Mouse (Mus musculus): Measurements from ENCODE around the gene Mrpl34. TPM values are rescaled to one million over a fixed set of nuclear protein-coding genes. Genes with fewer than 3 reads are reported as not detected.

Gene Mrpl34
- total and polyA plus RNA-seq, 2 experiments from 2014 or later = 188 to 284 TPM

- Histone ChIP-seq H3K4me3 (ENCODE audit: low read depth, low read length) (peak overlapping the region; percentile 66; the same call in 1 of the 2 replicates), H3K36me3 (replicated peaks; ENCODE audit: control insufficient read depth, insufficient read depth, low read length) (peaks cover 35% of the 10 kb centered on the region), H3K4me2 (ENCODE audit: low read depth, low read length) (peak overlapping the region; percentile 92), H3K9me3 (replicated peaks; ENCODE audit: control insufficient read depth, low read length) (no peaks in the 10 kb centered on the region), H3K9ac (replicated peaks; ENCODE audit: low read depth, low read length) (no peak overlapping the region), H3K27me3 (ENCODE audit: control insufficient read depth, insufficient read depth, low read length) (no peaks in the 10 kb centered on the region), H3K27ac (ENCODE audit: low read depth) (no peak overlapping the region), H3K4me1 (ENCODE audit: control insufficient read depth, insufficient read depth) (0 out of 2 replicates have a peak, but pooled peaks cover 4% of the 10 kb centered on the region)
- no peak for DNase-seq (ENCODE audit: low spot score)
- no peak for TF ChIP-seq EP300 (IDR thresholded peaks at IDR 0.05; ENCODE audit: low read depth)
- peak; percentile 36; the same call in 1 of the 2 replicates for TF ChIP-seq CTCF (IDR thresholded peaks at IDR 0.05; ENCODE audit: low read depth)
- ATAC-seq (ENCODE audit: insufficient read depth, low read depth) = no peak
- 53% methylated on average over 14 of the region's 14 CpGs for WGBS
Observed at GRCm38 (mm10) chr8:71477196-71477845, 12.6 kb downstream of the Mrpl34 start.

GRCm38 (mm10) chr8:71478943-71479342, 14.2 kb downstream of the Mrpl34 start:
- DNase-seq (ENCODE audit: low spot score) (no peak), ATAC-seq (ENCODE audit: insufficient read depth, low read depth) (no peak)
- 0 out of 2 replicates have a peak, but pooled peaks cover 4% of the 10 kb centered on the region for H3K4me1 ChIP-seq (ENCODE audit: control insufficient read depth, insufficient read depth)
- no peak overlapping the region for H3K9ac ChIP-seq (replicated peaks; ENCODE audit: low read depth, low read length)
- H3K27me3 ChIP-seq (ENCODE audit: control insufficient read depth, insufficient read depth, low read length) = no peaks in the 10 kb centered on the region
- WGBS = 88% methylated on average over 11 of the region's 11 CpGs
- no peak overlapping the region for H3K4me2 ChIP-seq (ENCODE audit: low read depth, low read length)
- H3K4me3 ChIP-seq (ENCODE audit: low read depth, low read length) = no peak overlapping the region
- no peaks in the 10 kb centered on the region for H3K9me3 ChIP-seq (replicated peaks; ENCODE audit: control insufficient read depth, low read length)
- H3K36me3 ChIP-seq (replicated peaks; ENCODE audit: control insufficient read depth, insufficient read depth, low read length) = peaks cover 21% of the 10 kb centered on the region; the same call in 1 of the 2 replicates
- H3K27ac ChIP-seq (ENCODE audit: low read depth) = no peak overlapping the region
- TF ChIP-seq CTCF (IDR thresholded peaks at IDR 0.05; ENCODE audit: low read depth) (no peak), EP300 (IDR thresholded peaks at IDR 0.05; ENCODE audit: low read depth) (no peak)

DNA sequence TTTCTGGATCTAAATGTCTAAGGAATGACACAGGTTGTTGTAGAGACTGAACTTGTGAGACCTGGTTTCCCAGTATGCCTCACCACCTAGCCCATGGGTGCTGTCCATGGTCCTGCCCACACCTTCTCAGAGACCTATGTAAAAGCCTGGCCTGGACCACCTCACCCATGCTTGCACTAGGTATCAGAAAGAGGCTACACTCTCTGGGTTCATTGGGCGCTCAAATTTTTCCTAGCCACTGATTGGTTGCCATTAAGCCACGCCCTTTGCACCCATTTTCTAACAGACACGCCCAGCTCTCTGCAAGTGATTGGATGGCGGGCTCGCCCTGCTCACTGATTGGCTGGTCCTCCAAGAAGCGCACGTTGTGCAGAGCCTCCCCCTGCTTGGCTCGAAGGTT, 19.2 kb downstream of the Mrpl34 start:
- Histone ChIP-seq H3K4me2 (ENCODE audit: low read depth, low read length) (no peak overlapping the region), H3K4me1 (ENCODE audit: control insufficient read depth, insufficient read depth) (peaks cover 3% of the 10 kb centered on the region), H3K27ac (ENCODE audit: low read depth) (no peak overlapping the region), H3K27me3 (ENCODE audit: control insufficient read depth, insufficient read depth, low read length) (no peaks in the 10 kb centered on the region), H3K4me3 (ENCODE audit: low read depth, low read length) (no peak overlapping the region), H3K9me3 (replicated peaks; ENCODE audit: control insufficient read depth, low read length) (no peaks in the 10 kb centered on the region), H3K9ac (replicated peaks; ENCODE audit: low read depth, low read length) (no peak overlapping the region), H3K36me3 (replicated peaks; ENCODE audit: control insufficient read depth, insufficient read depth, low read length) (0 out of 2 replicates have a peak, but pooled peaks cover 6% of the 10 kb centered on the region)
- TF ChIP-seq EP300 (IDR thresholded peaks at IDR 0.05; ENCODE audit: low read depth) (no peak), CTCF (IDR thresholded peaks at IDR 0.05; ENCODE audit: low read depth) (no peak)
- no peak for ATAC-seq (ENCODE audit: insufficient read depth, low read depth)
- peak; percentile 35 for DNase-seq (ENCODE audit: low spot score)
- WGBS = 54% methylated on average over 8 of the region's 8 CpGs

- no peak for DNase-seq (ENCODE audit: low spot score)
- TF ChIP-seq CTCF (IDR thresholded peaks at IDR 0.05; ENCODE audit: low read depth) = no peak
- TF ChIP-seq EP300 (IDR thresholded peaks at IDR 0.05; ENCODE audit: low read depth) = no peak
- H3K4me2 ChIP-seq (ENCODE audit: low read depth, low read length) = peak overlapping the region; percentile 94; the same call in 1 of the 2 replicates
- WGBS = 95% methylated on average over 19 of the region's 19 CpGs
- no peak overlapping the region for H3K9ac ChIP-seq (replicated peaks; ENCODE audit: low read depth, low read length)
- H3K27me3 ChIP-seq (ENCODE audit: control insufficient read depth, insufficient read depth, low read length) = no peaks in the 10 kb centered on the region
- no peaks in the 10 kb centered on the region for H3K9me3 ChIP-seq (replicated peaks; ENCODE audit: control insufficient read depth, low read length)
- no peak for ATAC-seq (ENCODE audit: insufficient read depth, low read depth)
- peaks cover 10% of the 10 kb centered on the region for H3K4me1 ChIP-seq (ENCODE audit: control insufficient read depth, insufficient read depth)
- H3K4me3 ChIP-seq (ENCODE audit: low read depth, low read length) = no peak overlapping the region
- H3K36me3 ChIP-seq (replicated peaks; ENCODE audit: control insufficient read depth, insufficient read depth, low read length) = 0 out of 2 replicates have a peak, but pooled peaks cover 6% of the 10 kb centered on the region
- no peak overlapping the region for H3K27ac ChIP-seq (ENCODE audit: low read depth)
Observed at GRCm38 (mm10) chr8:71484736-71485135, 20.0 kb downstream of the Mrpl34 start.

- peak within 1 kb of the TSS; percentile 40; the same call in 1 of the 2 replicates for H3K27ac ChIP-seq (ENCODE audit: low read depth)
Observed at GRCm38 (mm10) chr8:71485142-71486135, 20.7 kb downstream of the Mrpl34 start, which contains the start of gene Ano8. Gene Ano8 (minus strand): TSS chr8:71485963.

More at GRCm38 (mm10) chr8:71485142-71486135, 20.7 kb downstream of the Mrpl34 start, which contains the start of gene Ano8:
- H3K9ac ChIP-seq (replicated peaks; ENCODE audit: low read depth, low read length) = peak within 1 kb of the TSS; percentile 64
- H3K4me3 ChIP-seq (ENCODE audit: low read depth, low read length) = peak within 1 kb of the TSS; percentile 73
- TF ChIP-seq CTCF (IDR thresholded peaks at IDR 0.05; ENCODE audit: low read depth) (no peak), EP300 (IDR thresholded peaks at IDR 0.05; ENCODE audit: low read depth) (no peak)
- DNase-seq (ENCODE audit: low spot score) = peak; percentile 92
- no peaks in the 10 kb centered on the region for H3K27me3 ChIP-seq (ENCODE audit: control insufficient read depth, insufficient read depth, low read length)
- H3K4me1 ChIP-seq (ENCODE audit: control insufficient read depth, insufficient read depth) = peaks cover 10% of the 10 kb centered on the region
- ATAC-seq (ENCODE audit: insufficient read depth, low read depth) = peak; percentile 73
- H3K4me2 ChIP-seq (ENCODE audit: low read depth, low read length) = peak within 1 kb of the TSS; percentile 94
- no peaks in the 10 kb centered on the region for H3K9me3 ChIP-seq (replicated peaks; ENCODE audit: control insufficient read depth, low read length)
- no peaks in the 10 kb centered on the region for H3K36me3 ChIP-seq (replicated peaks; ENCODE audit: control insufficient read depth, insufficient read depth, low read length)
- WGBS = 7% methylated on average over 50 of the region's 58 CpGs
